8 mouse cellular contexts compared by ENCODE assay signal in genomic region chr19:38931566-38931890, GRCm38 (mm10). TPM values are rescaled to one million over a fixed set of nuclear protein-coding genes. Genes with fewer than 3 reads are reported as not detected.
DNase-seq lines count a peak whose midpoint lies in the region; ATAC-seq and TF ChIP-seq lines count a peak whose summit lies in the region.

No protein-coding gene starts in this region.

- ATAC-seq in embryonic facial prominence, embryonic 12.5 days (ENCODE audit: insufficient number of reproducible peaks, insufficient read depth, low FRiP score, low TSS enrichment): 0 out of 2 replicates have a peak, but pooled peaks have one; percentile 29
- ATAC-seq in intestine, embryonic 16.5 days: no peak
- ATAC-seq in neural tube, embryonic 13.5 days (ENCODE audit: low read depth): no peak

- H3K4me2 ChIP-seq in embryonic facial prominence, embryonic 12.5 days (replicated peaks): peak overlapping the region; percentile 73
- peak overlapping the region; percentile 88 for H3K4me2 ChIP-seq in intestine, embryonic 16.5 days (ENCODE audit: low read depth, low read length)
- H3K4me2 ChIP-seq in neural tube, embryonic 13.5 days: peak overlapping the region; percentile 99

- TF ChIP-seq POLR2A in liver, adult 2 months (IDR thresholded peaks at IDR 0.05; ENCODE audit: extremely low read depth, insufficient read depth, low read length): no peak

- H3K4me3 ChIP-seq in liver, adult 2 months (ENCODE audit: insufficient read depth, low read depth, low read length): peak overlapping the region; percentile 76; the same call in 1 of the 2 replicates
- H3K4me3 ChIP-seq in embryonic facial prominence, embryonic 12.5 days: peak overlapping the region; percentile 79
- H3K4me3 ChIP-seq in intestine, embryonic 16.5 days (ENCODE audit: low read length): peak overlapping the region; percentile 92
- H3K4me3 ChIP-seq in neural tube, embryonic 13.5 days: peak overlapping the region; percentile 84

- no peaks in the 10 kb centered on the region for H3K36me3 ChIP-seq in liver, adult 2 months (ENCODE audit: control insufficient read depth, insufficient read depth, low read length)
- peaks cover 13% of the 10 kb centered on the region for H3K36me3 ChIP-seq in embryonic facial prominence, embryonic 12.5 days
- H3K36me3 ChIP-seq in intestine, embryonic 16.5 days (ENCODE audit: control insufficient read depth, insufficient read depth, low read length): 0 out of 2 replicates have a peak, but pooled peaks cover 3% of the 10 kb centered on the region
- H3K36me3 ChIP-seq in neural tube, embryonic 13.5 days: no peaks in the 10 kb centered on the region

- H3K27ac ChIP-seq in liver, adult 2 months (replicated peaks; ENCODE audit: insufficient read depth, low read depth, low read length): no peak overlapping the region
- peak overlapping the region; percentile 88 for H3K27ac ChIP-seq in embryonic facial prominence, embryonic 12.5 days
- no peak overlapping the region for H3K27ac ChIP-seq in intestine, embryonic 16.5 days (ENCODE audit: low read length)
- no peak overlapping the region for H3K27ac ChIP-seq in neural tube, embryonic 13.5 days (replicated peaks)

- no peak for TF ChIP-seq CTCF in liver, adult 2 months (IDR thresholded peaks at IDR 0.05; ENCODE audit: low read depth, low read length)

- H3K79me2 ChIP-seq in liver, adult 2 months (ENCODE audit: control insufficient read depth, insufficient read depth, low read length): no peaks in the 10 kb centered on the region

- DNase-seq in liver, adult 2 months (ENCODE audit: extremely low read depth, low read depth, low spot score): no peak
- no peak for DNase-seq in liver
- DNase-seq in layer of hippocampus, postnatal 36 days: no peak
- DNase-seq in adrenal gland, postnatal 4 days (ENCODE audit: low spot score in 2 of 2): no peak
- no peak for DNase-seq in ovary, postnatal 14 days (ENCODE audit: low spot score)

- H3K9me3 ChIP-seq in embryonic facial prominence, embryonic 12.5 days: no peaks in the 10 kb centered on the region
- no peaks in the 10 kb centered on the region for H3K9me3 ChIP-seq in intestine, embryonic 16.5 days (ENCODE audit: control insufficient read depth, low read length)
- H3K9me3 ChIP-seq in neural tube, embryonic 13.5 days: no peaks in the 10 kb centered on the region

- H3K4me1 ChIP-seq in liver, adult 2 months (ENCODE audit: control insufficient read depth, insufficient read depth, low read length): no peaks in the 10 kb centered on the region; the same call in 1 of the 2 replicates
- H3K4me1 ChIP-seq in embryonic facial prominence, embryonic 12.5 days: peaks cover 12% of the 10 kb centered on the region; the same call in 1 of the 2 replicates
- H3K4me1 ChIP-seq in intestine, embryonic 16.5 days (ENCODE audit: control insufficient read depth, insufficient read depth, low read length): peaks cover 7% of the 10 kb centered on the region; the same call in 1 of the 2 replicates
- H3K4me1 ChIP-seq in neural tube, embryonic 13.5 days (replicated peaks): peaks cover 17% of the 10 kb centered on the region

- 10% methylated on average over 6 of the region's 6 CpGs for WGBS in liver, adult 2 months
- 1% methylated on average over 6 of the region's 6 CpGs for WGBS in embryonic facial prominence, embryonic 12.5 days
- WGBS in intestine, embryonic 16.5 days: 0% methylated on average over 6 of the region's 6 CpGs
- 0% methylated on average over 6 of the region's 6 CpGs for WGBS in neural tube, embryonic 13.5 days

- H3K27me3 ChIP-seq in liver, adult 2 months (ENCODE audit: control insufficient read depth, insufficient read depth, low read length): no peaks in the 10 kb centered on the region
- no peaks in the 10 kb centered on the region for H3K27me3 ChIP-seq in embryonic facial prominence, embryonic 12.5 days
- H3K27me3 ChIP-seq in intestine, embryonic 16.5 days (replicated peaks; ENCODE audit: control insufficient read depth, insufficient read depth, low read length): no peaks in the 10 kb centered on the region
- H3K27me3 ChIP-seq in neural tube, embryonic 13.5 days: peaks cover 6% of the 10 kb centered on the region

- no peak overlapping the region for H3K9ac ChIP-seq in liver, adult 2 months (ENCODE audit: low read depth, low read length)
- peak overlapping the region; percentile 90 for H3K9ac ChIP-seq in embryonic facial prominence, embryonic 12.5 days
- peak overlapping the region; percentile 91 for H3K9ac ChIP-seq in intestine, embryonic 16.5 days (ENCODE audit: low read depth, low read length)
- H3K9ac ChIP-seq in neural tube, embryonic 13.5 days: peak overlapping the region; percentile 91

RNA-seq across cellular contexts. Expression of gene Hells, which starts 0.8 kb away (rescaled TPM):
- 0.92 and 1.5 TPM in 2 replicates for total RNA-seq in liver, adult 2 months (2014; rRNA removed)
- polyA plus RNA-seq in liver, adult 2 months (2012; rRNA removed): 0.11 and 0.20 TPM in 2 replicates
- 59.1 and 65.8 TPM in 2 replicates for polyA plus RNA-seq in embryonic facial prominence, embryonic 12.5 days (2016; fragmentation: Nextera tagmentation; extraction: Ambion mirVana)
- 29.6 and 37.8 TPM in 2 replicates for polyA plus RNA-seq in intestine, embryonic 16.5 days (2015; fragmentation: Nextera tagmentation; extraction: Ambion mirVana)
- polyA plus RNA-seq in neural tube, embryonic 13.5 days (2015; fragmentation: Nextera tagmentation; extraction: Ambion mirVana): 11.0 and 12.9 TPM in 2 replicates
- total RNA-seq in layer of hippocampus, postnatal 36 days (2021): 1 to 10 TPM; 5.1 to 6.8 TPM
- total RNA-seq in adrenal gland, postnatal 4 days (2021): 10 to 100 TPM; 25.5 to 29.6 TPM

Comparison
In these comparisons a context has a peak if more than half of its experiments do, and no peak if none do; other contexts are left out.
1. RNA of gene Hells, which starts 0.8 kb away (polyA plus RNA-seq): 59.1 to 65.8 TPM in embryonic facial prominence, embryonic 12.5 days, 29.6 to 37.8 TPM in intestine, embryonic 16.5 days and 11.0 to 12.9 TPM in neural tube, embryonic 13.5 days; 0.11 to 0.20 TPM in liver, adult 2 months; every median in the first group is over 10 times any median in the second.
2. Peak in every context shown above with its lines, with median percentiles within 50 percentile points of each other: H3K4me3 ChIP-seq and H3K4me2 ChIP-seq.